Mouse (Mus musculus): Measurements from ENCODE around the gene Olfr532.

DNA sequence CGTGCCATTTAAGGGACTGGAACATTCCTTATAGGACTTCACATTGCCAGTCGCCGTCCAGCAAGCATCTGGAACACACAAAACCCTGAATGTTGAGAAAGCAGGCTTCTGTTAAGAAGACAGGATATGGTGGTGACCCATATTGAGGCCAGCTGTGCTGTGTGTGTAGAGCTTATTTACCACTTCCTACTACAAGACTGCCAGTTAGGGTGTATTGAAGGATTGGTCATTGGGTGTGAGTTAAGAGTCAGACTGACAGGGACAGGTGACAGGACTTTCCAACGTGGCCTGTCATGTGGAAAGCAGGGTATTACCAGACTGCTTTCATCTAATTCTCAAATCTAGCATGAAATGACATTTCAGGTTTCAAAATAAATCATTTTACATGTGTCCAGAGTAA, 47.1 kb downstream of the Olfr532 start:
- no peak for TF ChIP-seq CTCF (IDR thresholded peaks at IDR 0.05; ENCODE audit: control insufficient read depth, insufficient read depth, low read length)
- no peak for TF ChIP-seq POLR2A (IDR thresholded peaks at IDR 0.05; ENCODE audit: borderline replicate concordance, control insufficient read depth, low read depth, low read length)
